Mouse (Mus musculus) cerebellum, adult 2 months (tissue): Measurements from ENCODE around the gene Ube2z.

ENCODE experiments used
- CTCF ChIP-seq: fragments of 200-500 bp; IDR thresholded peaks from 2 replicates; pipeline ENCODE4 v1.5.1; 2011; ENCODE audit warnings: low read depth, mild to moderate bottlenecking, control low read depth, low read length, moderate library complexity, borderline replicate concordance; ENCODE audit not compliant: insufficient read depth
- POLR2A ChIP-seq: fragments of 200-500 bp; IDR thresholded peaks from 2 replicates; pipeline ENCODE4 v1.6.1; 2011; ENCODE audit warnings: low read length, control low read depth, borderline replicate concordance; ENCODE audit not compliant: insufficient read depth

DNA sequence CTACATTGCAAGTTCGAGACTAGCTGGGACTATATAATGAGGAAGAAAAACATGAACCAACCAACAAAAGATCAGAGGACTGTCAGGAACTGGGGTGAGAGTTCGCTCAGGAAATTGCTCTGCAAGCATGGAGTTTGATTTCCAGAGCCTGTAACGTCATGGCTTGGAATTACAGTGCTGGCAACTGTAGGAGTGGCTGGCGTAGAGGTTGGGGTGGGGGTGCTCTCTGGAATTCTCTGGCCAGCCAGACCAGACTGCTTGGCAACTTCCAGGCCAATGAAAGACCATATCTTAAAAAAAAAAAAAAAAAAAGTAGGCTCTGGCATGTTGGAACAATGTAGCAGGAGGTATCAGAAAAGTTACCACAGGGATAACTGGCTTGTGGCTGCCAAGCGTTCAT lies 15.5 kb upstream of the Ube2z start:
- TF ChIP-seq POLR2A, result no peak
- no peak for TF ChIP-seq CTCF
